Mouse (Mus musculus): Measurements from ENCODE around the gene Siae.

Siae gene

DNA sequence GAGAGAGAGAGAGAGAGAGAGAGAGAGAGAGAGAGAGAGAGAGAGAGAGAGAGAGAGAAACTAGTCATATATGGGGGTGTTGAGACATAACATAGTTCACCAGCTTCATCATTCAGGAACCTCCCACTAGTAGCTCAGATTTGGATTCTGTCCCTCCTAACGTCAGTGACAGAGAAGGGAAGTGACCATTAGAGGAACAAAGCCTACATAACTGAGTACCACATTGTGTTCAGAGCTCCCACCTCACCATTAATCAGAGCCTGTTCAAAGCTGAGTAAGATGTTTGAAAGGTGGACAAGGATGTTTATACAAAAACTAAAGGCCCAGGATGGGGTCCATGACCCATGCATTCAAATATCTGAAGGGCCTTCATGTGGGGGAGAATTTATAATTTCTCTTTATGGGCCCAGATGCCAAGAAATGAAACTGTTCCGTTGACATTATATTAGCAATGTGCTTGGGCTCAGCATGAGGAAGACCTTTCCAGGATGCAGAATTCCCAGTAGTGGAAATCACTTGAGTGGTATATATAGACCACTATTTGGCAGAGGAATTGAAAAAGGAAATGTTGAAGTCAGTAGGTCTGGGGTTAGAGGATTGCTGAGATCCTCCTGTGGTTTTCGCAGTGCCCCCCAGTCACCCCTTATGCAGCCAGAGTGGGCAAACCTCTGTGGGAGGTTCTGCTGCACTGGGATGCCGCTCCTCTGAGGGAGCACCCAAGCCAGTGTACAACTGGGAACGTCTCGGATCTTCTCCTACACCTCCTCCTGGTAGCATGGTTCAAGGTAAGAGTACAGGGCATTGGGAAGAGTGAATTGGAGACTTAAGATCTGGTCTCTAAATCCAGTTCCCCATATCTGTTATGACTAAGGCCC, 14.6 kb upstream of the Siae start:
- DNase-seq (ENCODE audit: low spot score): no peak

DNA sequence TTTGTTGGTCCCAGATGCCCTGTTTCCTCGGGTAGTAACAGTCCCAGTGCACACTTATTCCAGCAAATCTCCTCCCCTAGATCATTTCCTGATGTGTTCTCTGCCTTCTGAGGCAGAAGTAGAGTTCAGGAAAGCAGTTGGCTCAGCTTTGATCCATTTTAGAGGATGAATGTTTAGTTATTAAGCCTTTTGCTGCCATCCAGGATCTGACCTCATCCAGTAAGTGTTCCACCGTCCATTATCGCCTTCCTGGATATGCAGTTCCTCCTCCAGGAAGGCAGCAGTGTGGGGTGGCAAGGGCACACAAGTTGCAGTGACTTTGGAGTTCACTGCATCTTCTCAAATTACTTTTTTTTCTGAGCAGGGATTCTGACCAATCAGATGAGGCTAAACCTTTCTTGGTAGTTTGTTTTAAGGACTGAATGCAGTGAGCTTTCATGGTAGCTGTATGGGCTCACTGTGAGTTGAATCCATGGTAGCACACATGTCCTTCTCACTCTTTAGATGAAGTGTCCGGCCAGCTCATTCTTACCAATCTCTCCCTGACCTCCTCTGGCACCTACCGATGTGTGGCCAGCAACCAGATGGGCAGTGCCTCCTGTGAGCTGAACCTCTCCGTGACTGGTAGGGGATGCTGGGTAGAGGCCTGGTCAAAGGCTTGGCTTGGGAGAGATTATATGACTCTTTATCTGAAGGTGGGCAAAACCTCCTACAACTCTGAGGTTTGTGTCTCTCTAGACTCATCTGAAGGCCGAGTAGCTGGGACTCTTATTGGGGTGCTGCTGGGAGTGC, 13.5 kb upstream of the Siae start:
- no peak for DNase-seq (ENCODE audit: low spot score)

- no peak for DNase-seq (ENCODE audit: low spot score)
These were observed 11.5 kb upstream of the Siae start for GRCm38 (mm10) chr9:37543869-37544440.

DNA sequence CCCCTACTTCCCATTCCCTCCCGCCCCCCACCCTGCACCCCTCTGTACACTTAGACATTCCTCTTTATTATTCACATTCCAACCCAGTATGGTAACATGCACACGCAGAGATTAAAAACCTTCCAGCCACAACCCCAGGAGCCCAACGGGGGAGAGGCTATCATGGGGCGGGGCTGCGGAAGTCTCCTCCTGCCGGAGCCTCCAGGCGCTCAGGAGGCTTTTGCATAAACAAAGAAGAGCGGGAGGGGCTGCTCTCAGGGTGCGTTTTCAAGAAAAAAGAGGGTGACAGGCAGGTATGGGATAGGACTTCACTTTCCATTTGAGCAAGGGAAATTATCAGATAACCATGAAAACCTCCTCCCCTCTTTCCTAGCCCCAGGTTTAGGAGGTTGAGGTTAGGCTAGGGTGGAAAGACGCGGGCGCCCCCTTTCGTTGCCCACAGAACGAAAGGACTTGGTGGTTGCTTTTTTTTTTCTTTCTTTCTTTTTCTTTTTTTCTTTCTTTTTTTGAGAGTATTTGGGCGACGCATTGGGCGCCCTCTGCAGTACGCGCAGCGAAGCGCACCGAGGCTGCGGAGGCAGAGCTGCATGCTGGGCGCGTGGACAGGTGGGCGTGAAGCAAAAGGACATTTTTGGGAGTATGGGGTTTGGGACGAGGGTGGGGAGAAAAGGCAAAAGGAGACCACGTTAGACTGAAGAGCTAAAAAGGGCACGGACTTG, 10.9 kb upstream of the Siae start:
- peak; percentile 82 for DNase-seq (ENCODE audit: low spot score)

DNA sequence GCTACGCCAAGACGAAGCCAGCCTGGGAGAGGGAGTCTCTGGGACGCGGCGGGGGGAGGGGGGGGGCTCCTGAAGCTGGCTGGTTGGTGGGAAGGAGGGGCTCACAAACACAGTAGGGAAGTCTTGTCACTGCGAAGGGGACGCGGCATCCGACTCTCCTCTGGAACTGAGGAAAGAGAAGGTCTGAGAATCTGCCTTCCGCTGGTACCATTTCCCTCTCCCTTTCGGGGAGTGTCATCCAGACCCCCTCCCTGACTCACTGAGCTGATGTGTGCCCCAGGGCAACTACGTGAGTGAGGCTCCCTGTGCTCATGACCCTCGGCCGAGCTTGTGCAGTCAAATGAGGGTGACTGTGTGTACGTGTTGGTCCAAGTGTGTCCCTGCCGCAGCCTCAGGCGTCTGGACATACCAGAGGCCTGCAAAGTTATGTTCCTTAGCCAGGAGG, 10.3 kb upstream of the Siae start:
- no peak for DNase-seq (ENCODE audit: low spot score)

DNA sequence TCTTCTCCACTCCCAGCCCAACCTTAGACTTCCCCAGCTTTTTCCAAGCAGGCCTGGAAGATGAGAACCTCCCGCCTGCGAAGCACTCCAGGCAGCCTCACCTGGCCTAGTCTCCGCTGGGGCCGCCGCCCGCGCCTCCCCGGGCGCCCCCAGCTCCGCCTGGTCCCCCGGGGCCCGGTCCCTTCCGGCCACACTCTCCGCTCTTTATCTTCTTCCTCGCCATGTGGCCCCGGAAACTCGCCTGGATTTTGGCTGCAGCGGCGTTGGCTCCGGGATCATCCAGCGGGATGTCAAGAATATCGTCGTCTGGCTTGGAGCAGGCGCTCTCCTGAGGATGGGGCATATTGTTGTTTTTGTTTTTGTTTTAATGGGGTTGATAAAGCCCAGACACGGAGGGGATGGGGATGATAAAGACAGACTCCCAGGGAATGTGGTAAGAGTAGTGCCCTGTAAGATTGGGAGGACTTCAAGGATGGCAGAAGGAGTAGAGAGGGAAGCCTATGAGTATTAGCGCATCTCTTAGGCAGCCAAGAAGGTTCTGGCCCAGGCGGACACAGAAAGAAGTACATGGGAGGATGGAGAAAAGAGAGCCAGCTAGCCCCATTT, 9.5 kb upstream of the Siae start:
- DNase-seq (ENCODE audit: low spot score): no peak

DNA sequence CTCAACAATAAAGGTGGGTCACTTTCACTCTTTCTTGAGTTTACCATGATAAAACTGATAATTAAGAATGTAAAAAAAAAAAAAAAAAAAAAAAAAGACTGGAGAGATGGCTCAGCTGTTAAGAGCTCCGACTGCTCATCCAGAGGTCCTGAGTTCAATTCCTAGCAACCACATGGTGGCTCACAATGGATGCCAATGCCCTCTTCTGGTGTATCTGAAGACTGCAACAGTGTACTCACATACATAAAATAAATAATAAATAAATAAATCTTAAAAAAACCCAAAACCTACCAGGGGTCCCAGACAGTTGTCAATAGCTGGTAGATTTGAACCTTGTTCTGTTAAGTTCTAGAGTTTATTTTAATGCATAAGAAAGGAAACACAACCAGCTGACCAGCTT, 8.6 kb upstream of the Siae start:
- no peak for DNase-seq (ENCODE audit: low spot score)

- no peak for DNase-seq (ENCODE audit: low spot score)
These were observed 5.1 kb upstream of the Siae start for GRCm38 (mm10) chr9:37550435-37550834.

DNA sequence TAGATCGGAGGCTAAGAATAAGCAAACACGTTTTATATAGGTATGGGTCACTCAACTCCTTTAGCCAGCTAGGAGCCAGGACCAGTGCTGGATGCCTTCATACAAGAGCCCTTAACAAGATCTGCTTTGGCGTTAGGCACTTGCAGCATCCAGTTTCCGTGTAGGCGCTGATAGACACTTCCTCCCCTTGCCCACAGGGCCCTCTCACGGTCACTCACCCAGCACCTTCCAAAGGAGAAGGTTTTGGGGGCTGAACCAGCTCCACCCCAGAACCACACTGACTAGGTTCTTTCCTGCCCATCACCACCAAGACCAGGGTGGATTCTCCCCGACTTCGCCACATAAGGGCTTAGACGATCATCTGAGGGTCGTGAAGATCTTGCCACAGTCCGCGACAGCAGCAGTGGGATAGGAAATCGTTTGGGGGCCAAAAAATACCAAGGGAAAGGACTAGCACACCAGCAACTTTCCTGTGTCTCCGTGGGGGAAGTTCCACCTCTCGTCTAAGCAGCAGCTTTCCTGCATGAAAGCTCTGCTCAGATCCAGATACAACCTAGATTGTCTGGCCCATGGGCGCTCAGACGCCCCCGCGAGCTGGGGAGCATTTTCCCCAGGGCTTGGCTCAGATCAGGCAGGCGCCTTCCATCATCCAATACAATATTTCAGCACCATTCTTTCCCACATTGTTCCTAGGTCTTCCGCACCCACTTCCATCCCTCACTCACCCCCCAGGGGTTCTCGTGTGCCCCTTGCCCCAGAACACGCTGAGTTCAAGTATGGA, 3.6 kb upstream of the Siae start:
- DNase-seq (ENCODE audit: low spot score): no peak

GRCm38 (mm10) chr9:37552536-37553293, 2.8 kb upstream of the Siae start, which contains the start of gene Nrgn:
Gene Nrgn (minus strand): TSS chr9:37552904.
- DNase-seq (ENCODE audit: low spot score): peak; percentile 82

DNA sequence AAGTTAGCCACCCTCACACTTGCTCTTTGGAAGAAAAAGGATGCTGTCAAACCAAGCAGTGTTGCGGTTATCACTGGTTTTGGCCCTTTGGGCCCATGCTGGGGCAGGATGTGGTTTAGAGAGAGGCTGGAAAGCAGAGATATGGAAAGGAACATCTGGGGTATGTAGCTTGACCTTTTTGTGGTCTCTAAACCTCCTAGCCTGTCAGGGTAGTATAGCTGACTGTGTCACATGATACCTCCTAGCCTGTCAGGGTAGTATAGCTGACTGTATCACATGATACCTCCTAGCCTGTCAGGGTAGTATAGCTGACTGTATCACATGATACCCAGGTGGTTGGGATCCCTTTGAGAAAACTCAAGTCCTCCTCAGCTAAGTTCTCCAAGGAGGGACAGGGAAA, 1.2 kb upstream of the Siae start:
- no peak for DNase-seq (ENCODE audit: low spot score)

DNA sequence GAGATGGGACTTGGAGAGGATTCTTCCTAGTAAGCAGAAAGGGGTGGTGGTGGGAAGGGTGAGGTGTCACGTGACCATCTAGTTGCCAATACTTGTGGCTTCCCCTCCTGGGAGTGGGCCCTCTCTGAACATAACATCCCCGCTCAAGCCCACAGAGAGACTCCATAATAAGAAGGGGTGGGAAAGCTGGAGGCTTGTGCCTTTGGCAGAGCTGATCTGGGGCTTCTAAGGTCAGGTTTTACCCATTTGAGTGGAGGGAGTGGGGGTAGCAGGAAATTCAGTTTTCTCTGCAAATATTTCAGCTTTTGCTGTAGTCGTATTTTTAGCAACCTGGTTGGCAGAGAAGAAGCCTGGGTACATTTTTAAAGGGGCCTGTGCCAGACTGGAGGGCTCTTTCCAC, 868 bp downstream of the Siae start:
- no peak for DNase-seq (ENCODE audit: low spot score)

DNA sequence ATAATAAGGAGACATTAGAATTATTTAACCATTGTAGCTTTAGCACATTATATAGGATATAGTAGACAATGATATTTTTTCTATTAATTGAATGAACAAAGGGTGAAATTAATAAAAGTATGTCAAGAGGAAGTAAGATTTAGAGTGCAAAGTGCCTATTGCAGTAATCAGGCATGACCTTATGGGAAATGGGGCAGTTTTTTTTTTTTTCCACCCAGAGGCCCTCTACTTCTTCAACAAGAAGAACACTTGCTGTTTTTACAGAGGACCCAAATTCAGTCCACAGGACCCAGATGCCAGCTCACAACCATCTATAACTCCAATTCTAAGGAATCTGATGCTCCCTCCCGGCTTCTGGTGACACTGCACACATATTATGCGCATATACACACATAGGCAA, 5.1 kb downstream of the Siae start:
- DNase-seq (ENCODE audit: low spot score): no peak

GRCm38 (mm10) chr9:37563805-37564204, 8.3 kb downstream of the Siae start:
- DNase-seq (ENCODE audit: low spot score): no peak

GRCm38 (mm10) chr9:37567019-37567418, 11.5 kb downstream of the Siae start:
- no peak for DNase-seq (ENCODE audit: low spot score)

DNA sequence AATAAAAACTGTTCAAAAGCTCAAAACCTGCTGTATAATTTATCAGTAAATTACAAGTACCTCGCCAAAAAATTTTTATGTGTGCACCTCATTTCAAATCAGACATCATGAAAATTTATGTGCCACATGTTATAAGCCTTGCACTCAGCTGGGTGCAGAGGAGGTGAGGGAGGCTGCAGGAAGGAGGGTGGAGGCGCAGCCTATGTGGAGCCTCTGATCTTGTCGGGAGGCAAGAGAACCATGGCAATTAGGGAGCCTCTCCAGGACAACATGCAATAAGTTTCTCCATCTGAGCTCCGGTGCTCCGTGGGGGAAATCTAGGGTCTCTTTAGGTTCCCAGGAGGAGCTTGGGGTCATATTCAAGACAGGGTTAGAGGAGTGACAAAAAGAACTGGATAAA, 12.0 kb downstream of the Siae start:
- no peak for DNase-seq (ENCODE audit: low spot score)

DNA sequence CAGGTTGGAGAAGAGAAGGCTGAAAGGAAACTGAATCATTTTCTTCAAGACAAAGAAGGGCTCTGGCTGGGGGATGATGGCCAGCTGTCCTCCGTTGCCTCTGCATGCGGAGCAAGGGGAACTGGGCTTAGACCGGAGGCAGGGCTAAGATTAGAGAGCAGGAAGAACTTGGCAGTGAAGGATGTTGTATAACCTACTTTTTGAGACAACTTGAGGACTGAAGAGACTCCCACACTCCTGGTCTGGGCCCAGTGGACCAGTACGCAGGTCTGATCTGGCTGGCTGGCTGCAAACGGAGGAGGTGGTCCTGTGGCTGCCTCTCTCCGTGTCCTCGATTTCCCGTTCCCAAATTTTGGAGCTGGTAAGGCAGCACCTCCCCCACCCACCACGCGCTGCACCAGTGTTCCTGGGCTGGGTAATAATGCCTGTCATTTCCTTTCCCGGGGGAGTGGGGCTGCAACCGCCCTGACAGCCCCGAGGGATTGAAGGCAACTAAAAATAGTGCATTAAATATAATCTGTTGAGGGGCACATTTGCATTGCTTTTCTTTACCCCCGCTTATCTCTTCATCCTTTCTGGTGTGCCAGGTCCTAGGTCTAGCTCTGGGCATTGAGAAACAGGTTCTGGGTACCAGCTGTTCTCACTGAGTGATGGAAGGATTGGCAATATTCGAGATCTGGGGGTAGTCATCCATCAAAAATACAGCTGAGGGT, 12.6 kb downstream of the Siae start:
- DNase-seq (ENCODE audit: low spot score): no peak

GRCm38 (mm10) chr9:37568605-37569214, 13.2 kb downstream of the Siae start:
- no peak for DNase-seq (ENCODE audit: low spot score)

DNA sequence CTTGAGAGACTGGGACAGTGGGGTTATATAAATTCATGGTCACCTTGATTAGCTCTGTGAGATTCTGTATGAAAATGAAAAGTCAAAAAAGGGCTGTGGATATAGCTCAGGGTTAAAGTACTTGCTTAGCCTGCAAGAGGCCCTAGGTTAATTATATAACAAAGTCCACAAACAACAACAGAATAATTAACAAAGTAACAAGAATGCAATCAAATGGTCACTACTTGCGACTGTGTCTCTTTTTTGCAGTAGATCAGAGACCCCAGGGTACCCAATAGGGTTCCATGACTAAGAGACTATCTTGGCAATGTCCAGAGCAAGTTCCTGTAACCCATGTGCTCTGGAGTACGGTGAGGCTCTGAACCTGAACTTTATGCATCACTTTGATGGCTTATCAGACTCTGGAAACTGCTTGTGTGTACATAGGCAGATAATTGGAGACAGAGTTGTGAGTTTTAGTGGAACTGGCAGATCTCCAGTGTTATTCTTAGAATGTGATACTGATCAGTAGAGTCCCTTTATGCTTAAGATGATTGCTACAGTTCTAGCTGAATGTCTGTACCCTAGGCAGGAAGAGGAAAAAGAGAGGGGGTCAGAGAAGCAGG, 13.8 kb downstream of the Siae start:
- no peak for DNase-seq (ENCODE audit: low spot score)
